Mouse (Mus musculus): ENCODE results near the gene Trim75.

DNA sequence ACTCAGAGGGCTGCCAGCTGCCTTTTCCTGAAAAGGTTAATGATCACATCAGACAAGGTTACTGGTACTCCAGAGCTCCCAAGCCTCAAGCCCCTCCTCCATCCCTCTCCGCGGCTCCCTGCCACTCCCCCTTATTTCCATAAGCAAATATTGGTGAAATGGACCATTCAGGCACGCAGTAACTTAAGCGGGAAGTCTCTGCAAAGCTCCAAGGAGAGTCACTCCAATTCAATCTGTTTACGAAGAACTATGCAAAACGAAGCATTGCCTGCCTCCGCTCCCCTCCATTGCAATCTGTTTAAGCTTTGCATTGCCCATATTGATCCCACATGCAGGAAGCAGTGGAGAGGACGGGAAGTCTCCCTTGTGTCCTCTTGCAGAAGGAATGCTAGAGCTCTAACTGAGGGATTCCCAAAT, 49.5 kb upstream of the Trim75 start, which contains the start of gene Apela:
- TF ChIP-seq CTCF (IDR thresholded peaks at IDR 0.05; ENCODE audit: borderline replicate concordance, insufficient read depth, low read length) (no peak), POLR2A (IDR thresholded peaks at IDR 0.05; ENCODE audit: low read depth, low read length) (no peak)
